Mouse (Mus musculus) kidney, postnatal 0 days (tissue): ENCODE results near the gene Mybpc1. TPM values are rescaled to one million over a fixed set of nuclear protein-coding genes. Genes with fewer than 3 reads are reported as not detected.

ENCODE experiments used
- ATAC-seq: fragments of 200-750 bp; cut with Nextera tagmentation; replicated peaks from 2 replicates; pipeline ENCODE4 v1.8.0; 2017; ENCODE audit warnings: low read depth, moderate number of reproducible peaks, moderate TSS enrichment, moderate library complexity; ENCODE audit not compliant: low FRiP score
- DNase-seq: peaks from one replicate; pipeline ENCODE4 v3.0.0-alpha.2; 2016; ENCODE audit warnings: low spot score
- H3K27ac ChIP-seq: fragments of 300-500 bp; sonication (generic); 2 replicates; pipeline ENCODE4 v1.5.1; 2014; ENCODE audit warnings: mild to moderate bottlenecking
- H3K27me3 ChIP-seq: fragments of 300-500 bp; sonication (generic); 2 replicates; pipeline ENCODE4 v1.6.1; 2014; ENCODE audit warnings: low read length, mixed read lengths; ENCODE audit not compliant: insufficient read depth
- H3K36me3 ChIP-seq: fragments of 300-500 bp; sonication (generic); 2 replicates; pipeline ENCODE4 v1.6.1; 2014; ENCODE audit warnings: low read length, mixed read lengths; ENCODE audit not compliant: insufficient read depth
- H3K4me1 ChIP-seq: fragments of 300-500 bp; sonication (generic); replicated peaks from 2 replicates; pipeline ENCODE4 v1.6.1; 2014; ENCODE audit warnings: antibody characterized with exemption, low read length, mixed read lengths; ENCODE audit not compliant: insufficient read depth
- H3K4me2 ChIP-seq: fragments of 300-500 bp; sonication (generic); 2 replicates; pipeline ENCODE4 v1.6.1; 2014; ENCODE audit warnings: mild to moderate bottlenecking, low read length, moderate library complexity, mixed read lengths
- H3K4me3 ChIP-seq: fragments of 300-500 bp; sonication (generic); replicated peaks from 2 replicates; pipeline ENCODE4 v1.5.1; 2014; ENCODE audit warnings: low read depth, low read length
- H3K9ac ChIP-seq: fragments of 300-500 bp; sonication (generic); 2 replicates; pipeline ENCODE4 v1.6.1; 2014; ENCODE audit warnings: low read depth, low read length
- H3K9me3 ChIP-seq: fragments of 300-500 bp; sonication (generic); replicated peaks from 2 replicates; pipeline ENCODE4 v1.6.1; 2016; ENCODE audit warnings: low read length, inconsistent platforms, mixed read lengths
- CTCF ChIP-seq: IDR thresholded peaks from 2 replicates; pipeline ENCODE4 v1.5.1; 2016; ENCODE audit warnings: antibody characterized with exemption, low read depth, mild to moderate bottlenecking, moderate library complexity
- WGBS: fragments of 180-500 bp; shearing (Covaris S2); extraction: QIAGEN DNeasy Blood & Tissue Kit; methylation state at CpG from one replicate; pipeline ENCODE4 v1.1.7; 2014; 5-methylcytosine and 5-hydroxymethylcytosine counted together
- polyA plus RNA-seq: library from polyadenylated mRNA; unstranded; fragments of >200 nt; fragmentation: Nextera tagmentation; extraction: Ambion mirVana; gene quantifications from 2 replicates; pipeline ENCODE4 v1.2.1, GENCODE M21; 2015

Gene Mybpc1
- polyA plus RNA-seq, 1 experiment from 2014 or later = 1.2 TPM

DNA sequence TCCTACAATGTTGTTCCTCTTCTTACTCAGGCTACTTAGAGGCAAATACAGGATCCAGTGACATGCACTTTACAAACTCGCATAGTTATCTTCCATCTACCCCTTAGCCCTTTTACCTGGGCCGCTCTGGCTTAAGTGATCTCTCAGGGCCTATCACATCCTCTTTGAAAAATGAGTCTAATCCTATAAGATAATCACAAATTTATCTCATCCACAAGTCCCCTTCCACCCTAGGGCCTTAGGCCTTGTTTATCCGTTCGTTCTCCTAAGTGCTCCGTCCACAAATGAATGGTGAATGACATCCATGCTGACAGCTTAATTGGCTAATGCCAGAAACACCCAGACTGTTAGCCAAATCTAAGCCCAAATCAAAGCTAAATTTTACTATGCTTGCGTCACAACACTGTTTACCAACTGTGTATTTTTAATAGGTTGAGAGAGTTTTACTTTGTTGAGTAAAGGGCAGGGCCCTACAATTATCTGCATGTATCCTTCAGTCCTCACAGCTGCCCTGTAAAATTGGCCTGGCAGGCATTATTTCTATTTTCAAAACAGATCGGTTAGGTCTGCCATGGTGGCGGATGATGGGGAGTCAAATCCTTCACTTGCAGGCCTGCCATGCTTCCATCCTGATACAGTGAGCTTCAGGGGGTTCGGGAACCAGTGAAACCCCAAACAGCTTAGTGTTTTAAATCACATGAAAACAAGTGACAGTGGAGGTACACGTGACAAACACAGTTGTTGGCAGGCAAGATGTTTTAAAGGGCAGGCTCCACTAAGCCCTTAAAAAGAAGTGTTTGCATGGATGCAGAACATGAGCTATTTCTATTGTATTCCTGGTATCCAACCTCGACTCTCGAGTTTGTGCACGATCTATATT lies 102.8 kb downstream of the Mybpc1 start:
- H3K9me3 ChIP-seq = no peaks in the 10 kb centered on the region
- ATAC-seq (no peak), DNase-seq (no peak)
- peak overlapping the region; percentile 79 for H3K27ac ChIP-seq
- peak overlapping the region; percentile 25 for H3K9ac ChIP-seq
- H3K36me3 ChIP-seq = no peaks in the 10 kb centered on the region
- no peak for TF ChIP-seq CTCF
- WGBS = 56% methylated on average over 13 of the region's 13 CpGs
- peak overlapping the region; percentile 59 for H3K4me2 ChIP-seq
- H3K4me3 ChIP-seq = peak overlapping the region; percentile 62
- no peaks in the 10 kb centered on the region for H3K27me3 ChIP-seq
- H3K4me1 ChIP-seq = peaks cover 9% of the 10 kb centered on the region; the same call in 1 of the 2 replicates

DNA sequence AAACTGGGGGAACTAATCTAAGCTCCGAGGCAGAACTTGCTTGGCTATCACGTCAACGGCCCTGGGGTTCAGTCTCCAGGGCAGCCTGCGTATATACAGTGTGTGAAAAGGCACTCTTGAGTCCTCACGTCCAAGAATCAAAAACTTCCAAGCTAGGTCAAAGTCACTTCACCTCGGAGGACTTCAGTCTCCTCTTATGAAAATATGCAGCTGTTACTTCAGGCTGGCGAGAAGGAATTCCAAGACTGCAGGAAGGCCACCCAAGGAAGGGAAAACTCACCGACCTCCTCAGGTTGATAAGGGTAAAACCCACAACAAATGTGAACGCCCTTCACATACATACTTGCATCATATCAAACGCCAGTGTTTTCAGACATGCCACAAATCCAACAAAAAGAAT lies 103.6 kb downstream of the Mybpc1 start:
- ATAC-seq (no peak), DNase-seq (peak; percentile 62)
- Histone ChIP-seq H3K27me3 (no peaks in the 10 kb centered on the region), H3K9me3 (no peaks in the 10 kb centered on the region), H3K4me3 (peak overlapping the region; percentile 62; the same call in 1 of the 2 replicates), H3K9ac (no peak overlapping the region), H3K27ac (peak overlapping the region; percentile 79), H3K4me1 (peaks cover 9% of the 10 kb centered on the region; the same call in 1 of the 2 replicates), H3K4me2 (peak overlapping the region; percentile 59), H3K36me3 (no peaks in the 10 kb centered on the region)
- WGBS = 35% methylated on average over 10 of the region's 10 CpGs
- no peak for TF ChIP-seq CTCF

DNA sequence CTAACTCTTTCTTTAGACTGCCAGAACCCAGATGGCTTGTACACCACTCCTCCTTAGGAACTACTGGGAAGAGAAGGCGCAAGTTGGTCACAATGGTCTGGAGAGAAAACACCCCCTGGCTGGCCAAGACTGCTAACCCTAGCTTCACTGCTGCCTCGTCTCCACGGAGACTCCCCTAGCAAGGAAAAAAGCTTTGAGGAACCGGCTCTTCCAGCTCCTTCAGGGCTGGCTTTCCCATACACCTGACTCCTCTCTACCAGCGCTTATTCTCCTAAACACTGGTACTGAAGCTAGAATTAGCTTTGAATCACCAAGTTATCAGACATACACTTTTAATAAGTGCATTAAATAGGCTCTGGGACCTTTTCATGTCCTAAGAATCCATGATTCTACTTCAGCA lies 105.0 kb downstream of the Mybpc1 start:
- ATAC-seq (no peak), DNase-seq (no peak)
- H3K4me1 ChIP-seq = peaks cover 9% of the 10 kb centered on the region; the same call in 1 of the 2 replicates
- H3K36me3 ChIP-seq = no peaks in the 10 kb centered on the region
- H3K9me3 ChIP-seq = no peaks in the 10 kb centered on the region
- TF ChIP-seq CTCF = no peak
- H3K27me3 ChIP-seq = no peaks in the 10 kb centered on the region
- no peak overlapping the region for H3K27ac ChIP-seq
- H3K4me3 ChIP-seq = no peak overlapping the region
- no peak overlapping the region for H3K9ac ChIP-seq
- H3K4me2 ChIP-seq = peak overlapping the region; percentile 59
- WGBS = 67% methylated on average over 5 of the region's 5 CpGs

DNA sequence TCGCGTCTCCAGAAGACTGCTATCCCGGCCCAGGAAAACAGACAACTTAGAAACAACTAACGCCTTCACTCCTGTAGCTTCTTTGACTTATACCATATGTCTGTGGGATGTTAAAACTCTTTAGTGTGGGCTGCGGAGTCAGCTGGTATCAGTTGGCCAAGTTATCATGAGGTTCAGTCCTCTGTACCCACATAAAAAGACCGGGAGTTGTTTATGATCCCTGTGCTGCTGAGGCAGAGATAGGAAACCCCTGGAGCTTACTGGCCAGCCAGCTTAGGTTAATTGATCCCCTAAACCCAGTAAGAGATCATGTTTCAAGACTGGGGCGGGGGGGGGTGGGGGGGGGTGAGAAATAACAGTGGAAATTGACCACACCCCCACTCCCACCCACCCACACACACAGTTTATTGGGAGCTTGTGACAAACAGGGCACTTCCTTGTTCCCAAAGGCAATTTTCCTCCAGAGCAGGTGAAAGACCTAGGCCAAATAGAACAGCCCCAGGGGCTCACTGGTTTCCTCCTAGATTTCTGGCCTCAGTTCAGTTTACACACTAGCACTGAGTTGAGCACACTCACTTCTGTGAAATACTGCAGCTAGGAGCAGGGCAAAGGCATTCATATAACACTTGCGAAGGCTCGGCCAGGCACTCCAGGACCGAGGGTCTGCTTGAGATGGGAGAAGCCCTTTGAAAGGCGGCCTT lies 107.9 kb downstream of the Mybpc1 start:
- no peak overlapping the region for H3K4me3 ChIP-seq
- DNase-seq (peak; percentile 48), ATAC-seq (peak; percentile 37; the same call in 1 of the 2 replicates)
- H3K27me3 ChIP-seq = no peaks in the 10 kb centered on the region
- 29% methylated on average over 11 of the region's 11 CpGs for WGBS
- peaks cover 13% of the 10 kb centered on the region for H3K4me1 ChIP-seq
- peak overlapping the region; percentile 21; the same call in 1 of the 2 replicates for H3K4me2 ChIP-seq
- TF ChIP-seq CTCF = no peak
- H3K9me3 ChIP-seq = no peaks in the 10 kb centered on the region
- H3K36me3 ChIP-seq = no peaks in the 10 kb centered on the region
- no peak overlapping the region for H3K27ac ChIP-seq
- no peak overlapping the region for H3K9ac ChIP-seq

DNA sequence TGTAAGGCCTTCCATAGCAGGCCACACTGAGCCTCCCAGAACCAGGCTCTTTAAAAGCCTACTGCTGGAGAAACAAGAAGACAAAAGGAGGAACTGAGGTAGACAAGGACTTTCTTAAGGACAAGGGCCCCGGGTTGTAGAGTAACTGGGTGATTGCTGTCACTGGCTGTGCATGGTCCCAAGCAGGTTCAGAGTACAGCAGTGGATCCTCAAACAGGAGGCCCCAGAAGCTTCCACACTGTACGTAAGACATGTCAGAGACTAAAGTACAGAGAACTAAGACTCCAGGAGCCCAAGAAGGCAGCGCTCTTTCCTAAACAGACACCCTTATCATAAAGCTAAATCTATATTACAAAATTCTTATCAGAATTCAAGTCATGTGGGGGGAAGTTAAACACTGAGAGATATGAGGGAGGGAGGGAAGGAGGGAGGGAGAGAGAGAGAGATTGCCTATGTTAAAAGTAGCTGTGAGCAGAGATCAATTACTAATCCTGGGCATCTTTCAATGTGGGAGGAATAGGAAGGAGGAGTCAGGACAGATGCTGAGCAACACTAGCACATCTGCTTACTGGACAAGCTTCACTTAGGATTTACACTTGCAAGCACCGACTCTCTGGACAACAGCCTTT lies 109.9 kb downstream of the Mybpc1 start:
- H3K27ac ChIP-seq = no peak overlapping the region

DNA sequence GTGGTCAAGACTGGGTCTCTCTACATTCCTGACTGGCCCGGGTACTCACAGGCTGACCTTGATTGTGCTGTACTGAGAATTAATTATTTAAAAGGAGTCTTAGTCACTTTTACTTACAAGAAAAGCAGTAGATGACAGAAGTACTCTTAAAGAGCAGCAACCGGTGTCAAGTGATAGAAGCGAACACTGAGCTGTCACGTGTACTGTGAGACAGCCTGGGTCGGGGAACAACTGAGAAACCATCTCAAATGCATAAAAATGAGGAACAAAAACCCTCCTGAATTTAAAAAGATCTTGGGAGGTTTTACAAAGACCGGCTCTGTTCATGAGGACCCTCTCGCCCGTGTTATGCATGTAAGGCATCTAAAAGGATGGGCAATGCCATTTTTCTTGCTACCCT lies 112.3 kb downstream of the Mybpc1 start:
- Histone ChIP-seq H3K36me3 (no peaks in the 10 kb centered on the region), H3K4me2 (no peak overlapping the region), H3K9ac (no peak overlapping the region), H3K4me1 (peaks cover 4% of the 10 kb centered on the region; the same call in 1 of the 2 replicates), H3K9me3 (no peaks in the 10 kb centered on the region), H3K27me3 (no peaks in the 10 kb centered on the region), H3K4me3 (no peak overlapping the region), H3K27ac (no peak overlapping the region)
- DNase-seq = no peak
- ATAC-seq = no peak
- TF ChIP-seq CTCF = no peak
- 57% methylated on average over 8 of the region's 8 CpGs for WGBS

More for the DNA sequence above, 109.9 kb downstream of the Mybpc1 start:
- H3K9ac ChIP-seq = no peak overlapping the region
- peaks cover 4% of the 10 kb centered on the region; the same call in 1 of the 2 replicates for H3K4me1 ChIP-seq
- no peak overlapping the region for H3K4me3 ChIP-seq
- no peaks in the 10 kb centered on the region for H3K9me3 ChIP-seq
- H3K4me2 ChIP-seq = no peak overlapping the region
- H3K27me3 ChIP-seq = no peaks in the 10 kb centered on the region
- WGBS = 64% methylated on average over 4 of the region's 4 CpGs
- no peak for TF ChIP-seq CTCF
- ATAC-seq (no peak), DNase-seq (no peak)
- no peaks in the 10 kb centered on the region for H3K36me3 ChIP-seq
